Mouse (Mus musculus) embryo, embryonic 9.5 days (tissue): ENCODE measurements at regions not wholly inside any gene's neighbourhood (a gene's known extent, or its start where the extent isn't known, plus 50 kb on each side); places are given as distances from the start of the nearest gene placed in this dataset.

Experiments used
- DNase-seq: peaks from one replicate; pipeline ENCODE4 v3.0.0-alpha.2; 2017; ENCODE audit errors: extremely low spot score

- DNase-seq, result no peak
Measured at GRCm38 (mm10) chr13:101883177-101883576, 115.2 kb upstream of the Pik3r1 start.

DNA sequence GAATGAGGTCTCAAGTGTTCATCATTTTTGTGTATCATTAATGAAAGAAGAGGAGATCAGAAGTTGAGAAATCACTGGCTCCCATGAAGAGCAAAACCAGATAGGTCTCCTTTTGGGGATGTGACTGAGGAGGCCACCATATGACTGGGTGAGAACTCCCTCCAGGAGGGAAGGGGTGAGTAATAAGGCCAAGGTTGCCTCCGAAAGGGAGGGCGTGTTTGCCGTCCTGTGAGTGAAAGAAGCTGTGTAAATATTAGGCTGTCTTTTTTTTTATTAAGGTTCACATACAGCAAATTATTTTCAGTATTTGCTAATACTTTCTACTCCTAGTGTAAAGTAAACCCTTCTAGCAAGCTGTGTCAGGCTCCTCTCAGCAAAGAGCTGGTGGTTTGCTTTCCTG is 116.7 kb upstream of the Pik3r1 start:
- no peak for DNase-seq

DNA sequence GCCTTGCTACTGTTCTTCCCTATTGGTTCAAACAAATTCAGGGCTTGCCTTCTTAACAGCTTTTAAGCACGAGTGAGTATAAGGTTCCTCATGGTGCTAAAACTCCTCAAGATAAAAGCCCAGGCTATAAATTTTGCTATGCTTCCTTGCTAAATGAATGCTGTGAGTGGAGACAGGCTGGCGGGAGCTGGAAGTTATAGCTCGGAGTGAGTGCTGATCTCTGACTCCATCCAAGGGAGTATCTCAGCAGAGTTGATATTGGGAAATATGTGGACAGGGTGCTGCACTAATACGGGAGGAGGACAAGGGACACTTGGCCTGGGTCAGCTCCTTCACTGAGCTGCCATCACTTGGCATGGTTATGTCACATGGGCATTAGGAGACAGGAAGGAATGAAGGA is 123.5 kb upstream of the Pik3r1 start:
- no peak for DNase-seq

- no peak for DNase-seq
Measured at GRCm38 (mm10) chr13:101893035-101893600, 125.1 kb upstream of the Pik3r1 start.

- no peak for DNase-seq
Measured at GRCm38 (mm10) chr13:101895161-101895560, 127.1 kb upstream of the Pik3r1 start.

GRCm38 (mm10) chr13:101895686-101896085 is 127.7 kb upstream of the Pik3r1 start:
- peak; percentile 18 for DNase-seq

DNA sequence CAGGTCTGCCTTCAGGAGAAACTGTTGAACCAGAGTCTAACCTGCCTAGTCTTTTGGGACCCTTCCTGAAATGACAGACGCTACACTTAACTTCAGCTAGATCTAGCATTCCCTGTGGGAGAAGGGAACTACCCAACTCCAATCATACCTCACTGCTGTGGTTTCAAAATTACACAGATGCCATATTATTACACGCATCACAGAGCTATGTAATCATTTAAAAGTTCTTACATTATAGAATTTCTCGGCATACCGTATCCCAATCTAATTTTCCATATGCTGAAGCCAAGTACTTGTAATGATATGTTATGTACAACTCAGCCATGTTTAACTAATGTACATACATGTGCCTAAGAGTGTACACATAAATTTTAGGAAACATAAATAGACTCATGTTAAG is 128.9 kb upstream of the Pik3r1 start:
- DNase-seq, result no peak

DNA sequence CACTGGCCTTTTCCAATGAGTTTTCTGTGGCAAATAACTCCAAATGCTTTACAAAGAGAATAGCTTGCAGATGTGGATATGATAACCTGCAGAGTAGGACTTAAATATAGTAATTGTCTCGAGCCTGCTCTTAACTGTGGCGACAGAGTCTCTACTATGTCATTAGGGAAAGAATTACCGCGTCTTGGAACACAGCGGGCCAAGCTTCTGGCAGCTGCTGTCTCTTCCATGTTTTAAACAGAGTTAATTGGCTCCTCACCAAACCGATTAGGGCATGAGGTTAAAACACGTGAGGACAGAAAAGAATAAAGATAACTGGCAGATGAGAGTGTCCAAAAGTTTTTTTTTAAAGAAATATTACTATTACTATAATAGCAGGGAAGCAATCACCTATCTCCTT is 134.2 kb upstream of the Pik3r1 start:
- DNase-seq, result no peak

- DNase-seq, result no peak
Measured at GRCm38 (mm10) chr13:101905909-101906676, 138.1 kb upstream of the Pik3r1 start.

- no peak for DNase-seq
Measured at GRCm38 (mm10) chr13:101909026-101909425, 141.0 kb upstream of the Pik3r1 start.

GRCm38 (mm10) chr13:101910687-101911086 is 142.7 kb upstream of the Pik3r1 start:
- DNase-seq, result no peak

- DNase-seq, result no peak
Measured at GRCm38 (mm10) chr13:101914132-101914531, 146.1 kb upstream of the Pik3r1 start.

- no peak for DNase-seq
Measured at GRCm38 (mm10) chr13:101914691-101915541, 146.9 kb upstream of the Pik3r1 start.

DNA sequence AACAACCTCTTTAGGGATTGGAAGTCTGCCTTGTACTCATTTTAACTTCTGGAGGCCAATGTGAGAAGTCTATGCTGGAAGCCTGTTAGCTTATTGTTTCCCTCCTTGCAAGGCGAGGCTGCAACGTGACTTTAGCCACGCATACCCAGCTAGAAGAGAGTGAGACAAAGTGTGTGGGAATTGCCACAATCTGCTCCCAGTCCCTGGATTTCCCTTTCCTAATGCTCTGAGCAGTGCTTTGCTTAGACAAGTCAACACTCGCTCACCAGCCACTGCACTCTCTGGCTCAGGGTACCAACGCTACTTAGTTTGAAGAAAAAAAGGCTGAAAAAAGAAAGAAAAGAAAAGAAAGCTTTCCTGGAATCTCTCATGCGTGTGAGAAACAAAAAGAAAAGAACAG is 147.5 kb upstream of the Pik3r1 start:
- no peak for DNase-seq

DNA sequence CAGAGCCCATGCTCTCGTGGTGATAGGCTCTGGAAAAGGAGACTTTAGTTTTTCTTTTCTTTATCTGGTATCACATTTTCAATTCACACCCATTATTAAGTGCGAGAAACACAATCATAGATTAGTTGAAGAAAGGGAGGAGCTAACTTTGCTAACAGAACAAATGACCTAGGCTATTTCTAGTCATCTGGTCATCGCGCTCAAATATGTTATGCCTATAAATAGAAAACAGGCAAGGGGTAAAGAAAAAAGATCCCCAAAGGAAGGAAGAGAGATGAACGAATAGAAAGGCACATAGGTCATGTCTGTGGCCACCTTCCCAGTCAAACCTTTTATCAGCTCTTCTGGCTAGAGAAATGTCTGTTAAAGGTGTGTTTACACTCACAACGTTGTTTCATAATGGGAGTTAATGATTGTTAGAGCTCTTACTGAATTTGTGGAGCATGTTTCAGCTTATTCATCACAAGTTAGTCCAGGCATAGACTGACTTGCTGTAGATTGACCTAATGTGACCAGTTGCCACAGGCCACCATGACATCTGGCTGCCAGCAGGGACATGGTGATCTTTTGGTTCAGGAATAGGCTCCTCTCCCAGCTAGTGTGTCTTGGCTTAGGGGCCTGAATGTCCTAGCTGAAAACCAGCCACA is 148.1 kb upstream of the Pik3r1 start:
- no peak for DNase-seq

DNA sequence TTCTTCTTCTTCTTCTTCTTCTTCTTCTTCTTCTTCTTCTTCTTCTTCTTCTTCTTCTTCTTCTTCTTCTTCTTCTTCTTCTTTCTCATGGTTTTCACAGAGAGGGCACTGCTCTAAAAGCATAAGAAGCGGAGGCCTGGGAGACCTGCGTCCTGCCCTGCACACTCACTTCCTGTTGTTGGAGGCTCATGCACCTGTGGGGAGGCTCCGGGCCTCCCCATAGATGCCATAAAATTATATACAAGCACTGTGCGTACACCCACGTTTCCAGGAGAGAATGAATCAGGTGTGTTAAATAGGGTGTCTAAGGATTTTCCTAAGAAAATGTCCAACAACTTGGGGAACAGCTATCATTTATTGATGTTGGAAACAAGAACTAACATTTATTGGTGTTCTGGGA is 148.9 kb upstream of the Pik3r1 start:
- DNase-seq, result no peak

DNA sequence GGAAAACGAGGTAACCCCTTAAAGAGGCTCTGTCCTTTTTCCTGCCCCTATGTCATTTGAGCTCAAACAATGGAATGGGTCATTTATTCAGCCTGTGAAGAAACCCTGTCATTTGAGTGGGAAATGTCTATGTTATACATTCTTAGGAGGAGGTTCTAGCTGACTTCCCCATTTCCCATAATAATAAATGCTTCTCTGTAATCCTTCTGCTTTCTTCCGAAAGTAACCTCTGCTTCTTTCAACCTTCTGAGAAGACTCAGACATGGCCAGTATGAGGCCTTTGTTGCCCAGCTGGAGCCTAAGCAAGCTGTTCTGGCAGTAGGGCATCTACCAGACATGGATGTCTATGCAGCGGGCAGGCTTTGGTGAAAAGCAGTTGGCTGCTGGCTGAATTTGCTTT is 150.2 kb upstream of the Pik3r1 start:
- no peak for DNase-seq

- DNase-seq, result no peak
Measured at GRCm38 (mm10) chr13:101919266-101919665, 151.2 kb upstream of the Pik3r1 start.

GRCm38 (mm10) chr13:101920384-101920783 is 152.4 kb upstream of the Pik3r1 start:
- DNase-seq, result no peak

GRCm38 (mm10) chr13:101924637-101925036 is 156.6 kb upstream of the Pik3r1 start:
- DNase-seq, result no peak

DNA sequence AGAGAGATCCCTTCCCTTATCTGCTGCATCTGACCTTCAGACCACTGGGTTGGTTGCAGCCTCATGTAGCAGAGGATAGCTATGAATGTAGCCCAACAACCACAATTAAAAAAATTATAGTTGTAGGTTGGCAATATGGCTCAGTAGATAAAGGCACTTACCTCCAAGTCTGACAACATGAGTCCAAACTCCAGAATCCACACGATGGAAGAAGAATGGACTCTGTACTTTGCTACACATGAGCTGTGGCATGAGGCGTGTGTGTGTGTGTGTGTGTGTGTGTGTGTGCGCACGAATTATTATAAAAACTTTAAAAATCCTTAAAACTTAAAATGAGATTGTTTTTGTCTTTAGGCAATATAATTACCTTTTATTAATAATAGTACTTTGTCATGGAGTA is 163.2 kb upstream of the Pik3r1 start:
- DNase-seq, result no peak

- DNase-seq, result no peak
Measured at GRCm38 (mm10) chr13:101931882-101932281, 163.9 kb upstream of the Pik3r1 start.
